Mouse (Mus musculus): ENCODE data around the gene Irx2. TPM values are rescaled to one million over a fixed set of nuclear protein-coding genes. Genes with fewer than 3 reads are reported as not detected.

Gene Irx2
- 38.5 TPM for polyA plus RNA-seq (2014; fragmentation: Illumina TruSeq; extraction: RNeasy Lipid Tissue Mini Kit (QIAGEN cat#74804); ENCODE audit: insufficient read depth, low read depth, low replicate concordance)

GRCm38 (mm10) chr13:72628462-72628916 lies at the start of gene Irx2:
TSS of gene Irx2 (plus strand) at chr13:72628820.

